Mouse (Mus musculus) spleen, postnatal 36 days (tissue): ENCODE data around the gene Retreg3.

Experiments
- DNase-seq, 2 experiments: peaks; one replicate each; pipeline ENCODE4 v3.0.0; 2022; ENCODE audit warnings: low spot score in 2 of 2, mixed read lengths in 1 of 2

Retreg3 gene

GRCm38 (mm10) chr11:101119131-101119760, 447 bp downstream of the Retreg3 start:
- DNase-seq = peak in 1 of 2 experiments; percentile 30

DNA sequence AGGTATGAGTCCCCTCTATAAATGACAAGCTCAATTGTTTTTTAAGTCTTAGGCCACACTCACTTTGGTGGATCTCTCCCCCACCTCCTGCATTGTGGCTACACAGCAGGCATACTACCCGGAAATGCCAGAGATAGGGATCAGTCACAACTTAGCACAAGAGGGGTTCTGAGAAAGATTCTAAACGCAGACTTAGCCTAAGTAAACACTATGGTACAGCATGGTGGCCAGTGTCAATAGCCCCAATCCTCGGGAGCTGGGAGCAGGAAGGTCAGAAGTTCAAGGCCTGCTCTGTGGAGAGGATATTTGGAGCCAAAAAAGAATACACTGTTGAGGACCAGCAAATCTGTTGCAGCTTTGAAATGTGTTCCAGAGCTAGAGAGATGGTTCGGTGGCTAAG, 1.6 kb downstream of the Retreg3 start:
- DNase-seq = no peak

GRCm38 (mm10) chr11:101115564-101115963, 4.1 kb downstream of the Retreg3 start:
- DNase-seq = peak; percentile 70 to 78

DNA sequence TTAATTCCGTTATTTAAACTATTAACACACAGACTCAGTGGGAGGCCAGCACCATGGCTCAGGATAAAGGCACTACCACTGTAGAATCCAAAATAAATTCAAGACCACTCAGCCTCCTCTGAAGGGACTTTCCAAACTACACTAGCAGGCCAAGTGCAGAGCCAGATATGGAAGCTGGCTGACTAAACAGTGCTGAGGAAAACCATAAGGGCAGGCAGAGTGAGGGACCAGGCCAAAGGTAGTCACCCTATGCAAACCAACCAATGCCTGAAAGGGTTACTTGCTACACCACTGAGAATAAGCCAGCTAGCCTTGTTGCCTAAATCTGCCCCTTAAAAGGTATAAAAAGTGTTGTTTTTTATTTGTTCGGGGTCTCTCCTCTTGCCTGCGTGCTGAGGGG, 7.5 kb downstream of the Retreg3 start:
- DNase-seq = no peak

DNA sequence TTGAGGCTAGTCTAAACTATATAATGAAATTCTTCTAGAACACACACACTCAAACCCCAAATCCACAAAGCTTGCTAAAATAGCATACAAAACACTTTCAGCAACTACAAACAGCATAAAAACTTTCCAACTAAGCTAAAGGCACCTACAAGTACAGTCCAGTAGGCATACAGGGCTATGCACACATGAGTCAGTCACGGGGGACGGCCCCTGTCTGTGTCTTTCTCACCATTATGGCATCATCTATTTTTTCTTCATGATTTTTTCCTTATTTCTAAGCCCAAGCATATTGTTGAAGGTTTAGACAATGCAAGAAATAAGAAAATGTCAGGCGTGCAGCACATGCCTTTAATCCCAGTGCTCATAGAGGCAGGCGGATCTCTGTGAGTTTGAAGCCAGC, 8.5 kb downstream of the Retreg3 start:
- no peak for DNase-seq

- no peak for DNase-seq
Observed at GRCm38 (mm10) chr11:101110708-101111107, 9.0 kb downstream of the Retreg3 start.

DNA sequence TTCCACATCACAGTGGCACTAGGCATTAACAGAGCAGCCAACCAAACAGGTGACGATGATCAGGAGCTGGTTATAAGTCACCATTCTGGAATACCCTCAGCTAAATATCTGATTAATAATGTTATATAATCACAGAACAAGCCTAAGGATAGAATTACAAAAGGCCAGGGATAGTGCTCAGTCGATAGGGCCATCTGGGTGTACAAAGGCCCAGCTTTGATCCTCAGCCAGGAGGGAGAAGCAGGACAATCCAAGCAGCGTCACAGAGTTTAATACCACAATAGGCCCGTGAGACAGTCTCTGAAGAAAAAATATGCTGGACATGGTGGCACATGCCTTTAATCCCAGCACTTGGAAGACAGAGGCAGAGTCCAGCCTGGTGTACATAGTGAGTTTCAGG, 10.3 kb downstream of the Retreg3 start:
- DNase-seq = no peak

DNA sequence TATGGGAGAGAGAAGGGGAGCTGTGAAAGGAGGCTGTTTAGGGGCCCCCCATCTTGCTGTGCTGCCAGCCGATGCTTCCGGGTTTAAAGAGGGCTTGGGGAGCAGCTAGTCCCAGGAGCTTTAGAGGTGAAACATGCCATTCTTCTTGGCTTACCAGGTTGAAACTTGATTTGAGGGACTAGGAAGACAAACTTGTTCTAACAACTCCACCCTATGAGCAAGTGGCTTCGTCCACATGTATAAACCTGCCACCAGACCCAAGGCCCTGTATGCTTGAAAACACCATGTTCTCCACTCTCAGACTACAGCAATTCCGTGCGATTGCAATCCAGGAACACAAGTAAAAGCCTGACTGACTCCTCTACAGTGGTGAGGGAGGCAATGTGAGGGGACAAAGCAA, 16.7 kb downstream of the Retreg3 start:
- no peak for DNase-seq

GRCm38 (mm10) chr11:101098231-101098630, 21.5 kb downstream of the Retreg3 start:
- no peak for DNase-seq

DNA sequence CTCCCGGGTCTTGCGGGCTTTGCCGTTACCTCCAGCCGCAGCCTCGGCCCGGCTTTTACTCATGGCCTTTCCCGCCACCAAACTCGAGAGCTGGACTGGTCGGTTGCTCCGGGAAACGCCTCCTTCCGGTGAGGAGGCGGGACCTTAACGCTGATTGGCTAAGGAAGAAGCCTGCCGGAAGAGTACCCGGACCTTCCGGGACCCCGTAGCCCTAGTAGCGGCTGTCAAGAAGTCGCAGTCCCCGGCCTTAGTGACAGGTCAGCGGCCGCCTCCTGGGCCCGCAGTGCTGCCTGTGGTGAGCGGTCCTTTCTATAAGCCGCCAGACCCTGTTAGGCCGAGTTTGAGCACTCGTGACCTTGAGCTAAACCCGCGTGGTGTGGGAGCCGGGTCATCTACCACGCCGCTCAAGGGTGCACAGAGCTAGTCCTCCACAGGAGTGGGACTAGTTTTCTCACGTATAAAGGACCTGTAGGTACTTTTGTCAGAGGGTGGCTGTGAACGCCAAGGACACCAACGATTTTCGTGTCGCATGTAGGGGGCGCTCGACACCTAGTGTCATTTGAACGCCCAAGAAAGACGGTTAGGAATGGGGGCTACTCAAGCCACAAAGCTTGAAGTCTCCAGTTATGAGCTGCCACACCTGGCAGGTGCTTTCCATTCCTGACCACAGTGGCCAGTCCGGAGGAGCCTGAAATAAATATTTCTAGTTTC, 24.2 kb downstream of the Retreg3 start, which contains the start of gene Psmc3ip:
TSS of gene Psmc3ip (minus strand) at position 123 of the 711 bp plus-strand sequence.
- peak; percentile 93 to 95 for DNase-seq

GRCm38 (mm10) chr11:101094930-101095313, 24.8 kb downstream of the Retreg3 start:
- no peak for DNase-seq

- DNase-seq = no peak
Observed at GRCm38 (mm10) chr11:101089931-101090330, 29.8 kb downstream of the Retreg3 start.

- no peak for DNase-seq
Observed at GRCm38 (mm10) chr11:101087682-101088055, 32.0 kb downstream of the Retreg3 start.

DNA sequence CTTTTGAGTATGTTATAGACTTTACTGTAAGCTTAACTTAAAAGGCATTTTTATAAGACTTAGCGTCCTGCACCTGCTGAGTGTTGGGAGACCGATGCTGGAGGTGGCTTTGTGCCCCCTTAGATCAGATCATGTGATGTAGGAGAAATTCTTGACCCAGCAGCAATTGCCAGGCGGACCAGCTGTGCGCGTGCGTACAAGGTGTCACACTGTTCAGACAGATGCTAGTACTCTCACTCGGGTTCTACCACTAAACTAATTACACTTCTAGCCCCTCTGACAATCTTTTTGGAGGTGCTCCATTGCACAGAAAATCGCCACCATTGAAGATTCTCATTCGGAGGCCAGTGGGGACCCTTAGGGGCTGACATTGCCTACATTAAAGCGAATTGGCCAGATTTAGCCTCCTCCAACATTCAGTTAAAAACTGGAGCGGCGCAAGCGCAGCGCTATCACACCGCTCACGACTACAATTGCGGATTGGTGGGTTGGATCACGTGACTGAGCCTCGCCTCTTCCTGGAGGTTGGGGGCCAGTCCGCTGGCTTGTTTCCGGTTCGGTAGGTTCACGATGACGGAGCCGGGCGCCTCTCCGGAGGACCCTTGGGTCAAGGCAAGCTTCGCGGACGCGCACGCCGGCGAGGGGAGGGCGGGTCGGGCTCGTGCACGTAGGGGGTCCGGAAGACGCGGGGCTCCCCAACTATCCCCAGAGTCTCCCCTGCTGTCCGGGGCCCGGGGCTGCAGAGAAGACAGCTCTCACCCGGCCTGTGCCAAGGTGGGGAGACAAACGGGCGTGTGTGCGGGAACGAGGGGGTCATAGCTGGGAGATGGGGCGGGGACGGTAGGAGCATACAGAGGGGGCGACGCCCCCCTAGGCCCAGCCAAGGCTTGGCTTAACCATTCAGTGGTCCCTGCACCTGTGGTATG, 32.7 kb downstream of the Retreg3 start, which contains the start of gene Mlx:
TSS of gene Mlx (plus strand) at position 522 of the 926 bp plus-strand sequence.
- peak; percentile 91 to 92 for DNase-seq

GRCm38 (mm10) chr11:101086323-101086674, 33.4 kb downstream of the Retreg3 start:
- DNase-seq = no peak

DNA sequence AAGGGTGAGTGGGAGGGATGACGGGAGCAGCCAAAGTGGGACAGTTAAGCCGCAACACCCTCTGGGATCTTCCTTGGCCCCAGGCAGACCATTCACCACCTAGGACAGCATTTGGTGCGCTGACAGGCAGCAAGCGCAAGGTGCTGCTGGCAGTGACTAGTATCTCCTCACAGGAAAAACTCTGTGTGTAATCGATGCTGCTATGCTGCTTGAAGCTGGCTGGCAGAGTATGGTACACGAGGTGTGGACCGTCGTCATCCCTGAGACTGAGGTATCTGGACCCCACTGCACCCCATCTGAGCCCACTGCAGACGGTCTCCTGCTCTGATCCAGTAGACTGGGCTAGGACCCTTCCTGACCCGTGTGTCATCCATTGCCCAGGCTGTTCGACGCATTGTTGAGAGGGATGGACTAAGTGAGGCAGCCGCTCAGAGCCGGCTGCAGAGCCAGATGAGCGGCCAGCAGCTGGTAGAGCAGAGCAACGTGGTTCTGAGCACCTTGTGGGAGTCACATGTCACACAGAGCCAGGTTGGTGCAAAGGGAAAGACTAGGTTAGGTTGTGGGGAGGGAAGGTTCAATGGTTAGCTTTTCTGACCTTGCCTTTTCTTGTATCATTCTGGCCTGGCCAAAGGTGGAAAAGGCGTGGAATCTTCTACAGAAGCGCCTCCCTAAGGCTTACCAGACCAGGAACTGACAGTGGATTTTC, 33.9 kb downstream of the Retreg3 start:
- DNase-seq = no peak

GRCm38 (mm10) chr11:101084811-101085210, 34.9 kb downstream of the Retreg3 start:
- DNase-seq = no peak

- no peak for DNase-seq
Observed at GRCm38 (mm10) chr11:101084246-101084645, 35.4 kb downstream of the Retreg3 start.

DNA sequence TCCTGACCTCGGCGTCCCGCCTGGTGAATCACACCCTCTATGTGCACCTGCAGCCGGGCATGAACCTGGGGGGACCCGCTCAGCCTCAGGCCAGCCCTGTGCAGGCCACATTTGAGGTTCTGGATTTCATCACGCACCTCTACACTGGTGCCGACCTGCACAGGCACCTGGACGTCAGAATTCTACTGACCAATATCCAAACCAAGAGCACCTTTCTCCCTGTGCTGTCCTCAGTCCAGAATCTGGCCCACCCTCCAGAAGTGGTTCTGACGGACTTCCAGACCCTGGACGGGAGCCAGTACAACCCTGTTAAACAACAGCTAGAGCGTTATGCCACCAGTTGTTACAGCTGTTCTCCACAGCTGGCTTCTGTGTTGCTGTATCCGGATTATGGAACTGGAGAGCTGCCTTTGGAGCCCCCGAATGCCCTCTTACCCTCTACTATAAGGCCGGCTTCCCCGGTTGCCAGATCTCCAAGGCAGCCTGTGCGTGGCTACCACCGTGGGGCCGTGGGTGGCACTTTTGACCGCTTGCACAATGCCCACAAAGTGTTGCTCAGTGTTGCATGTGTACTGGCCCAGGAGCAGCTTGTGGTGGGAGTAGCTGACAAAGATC, 36.5 kb downstream of the Retreg3 start:
- no peak for DNase-seq

DNA sequence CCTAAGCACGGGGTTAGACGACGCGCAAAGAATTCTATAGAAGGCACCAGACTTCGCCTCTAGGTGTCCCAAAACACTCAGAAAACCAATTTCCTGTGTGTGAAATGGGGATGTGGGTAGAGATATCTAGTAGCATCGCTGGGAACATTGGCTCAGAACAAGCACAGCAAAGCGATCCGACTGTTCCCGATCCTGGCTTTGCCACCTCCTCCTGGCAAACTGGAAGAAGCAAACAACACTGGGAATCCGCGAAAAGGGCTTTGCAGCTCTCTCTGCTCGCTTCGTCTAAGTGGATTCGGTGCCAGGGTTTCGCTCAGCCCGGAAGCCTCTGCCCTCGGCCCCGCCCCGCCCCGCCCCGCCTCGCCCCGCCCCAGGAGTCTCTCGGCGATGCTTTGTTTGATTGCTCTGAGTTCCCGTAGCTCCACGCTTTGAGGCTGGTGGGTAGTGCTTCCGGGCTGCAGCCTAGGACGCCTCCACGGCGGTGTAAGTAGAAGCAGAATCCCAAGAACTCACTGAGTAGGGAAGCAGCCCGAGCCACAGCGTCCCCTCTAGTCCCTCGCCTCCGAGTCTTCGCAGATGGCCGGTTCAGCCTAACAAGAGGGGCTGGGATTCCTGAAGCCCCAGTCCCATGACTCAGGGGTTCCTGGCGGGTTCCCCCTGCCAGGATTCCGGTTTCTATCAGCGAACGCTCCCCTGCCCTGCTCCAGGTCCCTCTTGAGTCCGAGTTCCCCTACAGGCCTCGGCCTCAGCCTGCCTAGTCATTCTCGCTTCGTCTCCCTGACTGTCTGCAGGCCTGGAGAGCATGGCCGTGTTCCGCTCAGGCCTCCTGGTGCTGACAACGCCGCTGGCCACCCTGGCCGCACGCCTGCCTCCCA, 37.2 kb downstream of the Retreg3 start, which contains the start of gene Coasy:
TSS of gene Coasy (plus strand) at position 358 of the 875 bp plus-strand sequence.
- DNase-seq = peak; percentile 81 to 83
